Mouse (Mus musculus) 3T3-L1 (cell line): ENCODE measurements around the gene Gm10134.
"Not testable (repeated sequence)": the region's sequence is repeated elsewhere in the genome, so short reads cannot be mapped to it uniquely, and the experiment has no call there.

Source experiments
- DNase-seq: peaks from one replicate; pipeline ENCODE4 v3.0.0-alpha.2; 2015; ENCODE audit warnings: low read depth, low spot score

Gm10134 gene

DNA sequence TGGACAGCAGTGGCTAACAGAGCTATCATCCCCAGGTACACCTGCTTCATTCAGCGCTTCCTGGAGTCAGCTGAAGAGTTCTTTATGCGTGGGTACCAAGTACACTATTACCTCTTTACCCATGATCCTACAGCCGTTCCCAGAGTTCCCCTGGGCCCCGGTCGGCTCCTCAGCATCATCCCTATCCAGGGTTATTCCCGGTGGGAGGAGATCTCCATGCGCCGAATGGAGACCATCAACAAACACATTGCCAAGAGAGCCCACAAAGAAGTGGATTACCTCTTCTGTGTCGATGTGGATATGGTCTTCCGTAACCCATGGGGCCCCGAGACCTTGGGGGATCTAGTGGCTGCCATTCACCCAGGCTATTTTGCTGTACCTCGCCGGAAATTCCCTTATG is 1.2 kb upstream of the Gm10134 start:
- DNase-seq: no peak

DNA sequence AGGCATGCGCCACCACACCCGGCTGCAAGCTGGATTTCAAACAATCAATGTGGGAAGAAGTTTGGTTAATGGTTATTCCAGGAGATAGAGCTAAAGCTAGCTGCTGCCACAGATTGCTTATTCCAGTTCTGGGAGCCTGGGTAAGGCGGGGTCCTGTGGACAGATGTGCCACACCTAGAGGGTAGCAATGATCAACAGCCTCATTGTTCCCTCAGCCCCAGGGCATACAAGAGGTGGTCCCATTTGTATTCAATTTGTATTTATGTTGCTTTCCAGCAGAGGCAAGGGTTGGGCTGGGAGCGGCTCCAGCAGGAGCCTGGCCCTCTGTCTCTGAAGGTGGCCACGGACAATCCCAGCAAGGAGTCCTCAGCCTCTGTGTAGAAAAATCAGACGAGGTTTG is 396 bp downstream of the Gm10134 start:
- DNase-seq: no peak

DNA sequence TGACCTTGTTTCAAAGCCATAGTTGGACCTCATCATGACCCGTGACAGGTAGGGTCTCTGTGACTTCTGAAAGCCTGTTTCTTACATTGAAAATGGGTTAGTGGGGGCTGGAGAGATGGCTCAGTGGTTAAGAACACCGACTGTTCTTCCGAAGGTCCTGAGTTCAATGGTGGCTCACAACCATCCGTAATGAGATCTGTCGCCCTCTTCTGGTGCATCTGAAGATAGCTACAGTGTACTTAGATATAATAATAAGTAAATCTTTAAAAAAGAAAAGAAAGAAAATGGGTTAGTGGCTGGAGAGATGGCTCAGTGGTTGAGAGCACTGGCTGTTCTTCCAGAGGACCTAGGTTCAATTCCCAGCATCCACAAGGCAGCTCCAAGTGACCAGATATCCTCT is 5.7 kb downstream of the Gm10134 start:
- DNase-seq: not testable (repeated sequence)

DNA sequence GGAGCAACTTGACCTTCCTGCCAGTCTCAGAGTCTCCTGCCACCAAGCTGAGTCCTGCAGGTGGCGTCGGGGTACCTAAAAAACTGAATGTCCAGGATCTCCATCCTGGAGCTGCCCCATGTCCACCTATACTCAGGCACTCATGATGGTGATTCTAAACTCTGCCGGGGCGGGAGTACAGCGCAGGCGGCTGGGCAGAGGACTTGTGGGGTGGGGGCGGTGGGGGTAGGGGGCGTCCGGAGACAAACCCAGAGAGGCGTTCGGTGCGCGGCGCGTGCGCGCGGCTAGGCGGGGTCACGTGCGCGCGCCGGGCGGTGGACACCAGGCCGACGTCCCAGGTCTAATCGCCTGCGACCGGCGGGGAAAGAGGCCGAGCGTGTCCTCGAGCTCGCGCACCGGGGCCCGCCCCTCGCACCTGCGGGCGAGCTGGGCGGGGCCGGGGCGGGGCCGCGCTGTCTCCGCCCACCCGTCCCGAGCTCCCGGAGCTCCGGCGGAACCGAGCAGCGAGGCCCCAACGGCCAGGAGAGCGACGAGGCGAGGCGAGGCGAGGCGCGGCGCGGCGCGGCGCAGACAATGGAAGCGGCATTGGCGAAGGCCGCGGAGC is 7.0 kb downstream of the Gm10134 start, which contains the start of gene Ralgds:
TSS of gene Ralgds (plus strand) at position 328 of the 604 bp plus-strand sequence.
- no peak for DNase-seq

DNA sequence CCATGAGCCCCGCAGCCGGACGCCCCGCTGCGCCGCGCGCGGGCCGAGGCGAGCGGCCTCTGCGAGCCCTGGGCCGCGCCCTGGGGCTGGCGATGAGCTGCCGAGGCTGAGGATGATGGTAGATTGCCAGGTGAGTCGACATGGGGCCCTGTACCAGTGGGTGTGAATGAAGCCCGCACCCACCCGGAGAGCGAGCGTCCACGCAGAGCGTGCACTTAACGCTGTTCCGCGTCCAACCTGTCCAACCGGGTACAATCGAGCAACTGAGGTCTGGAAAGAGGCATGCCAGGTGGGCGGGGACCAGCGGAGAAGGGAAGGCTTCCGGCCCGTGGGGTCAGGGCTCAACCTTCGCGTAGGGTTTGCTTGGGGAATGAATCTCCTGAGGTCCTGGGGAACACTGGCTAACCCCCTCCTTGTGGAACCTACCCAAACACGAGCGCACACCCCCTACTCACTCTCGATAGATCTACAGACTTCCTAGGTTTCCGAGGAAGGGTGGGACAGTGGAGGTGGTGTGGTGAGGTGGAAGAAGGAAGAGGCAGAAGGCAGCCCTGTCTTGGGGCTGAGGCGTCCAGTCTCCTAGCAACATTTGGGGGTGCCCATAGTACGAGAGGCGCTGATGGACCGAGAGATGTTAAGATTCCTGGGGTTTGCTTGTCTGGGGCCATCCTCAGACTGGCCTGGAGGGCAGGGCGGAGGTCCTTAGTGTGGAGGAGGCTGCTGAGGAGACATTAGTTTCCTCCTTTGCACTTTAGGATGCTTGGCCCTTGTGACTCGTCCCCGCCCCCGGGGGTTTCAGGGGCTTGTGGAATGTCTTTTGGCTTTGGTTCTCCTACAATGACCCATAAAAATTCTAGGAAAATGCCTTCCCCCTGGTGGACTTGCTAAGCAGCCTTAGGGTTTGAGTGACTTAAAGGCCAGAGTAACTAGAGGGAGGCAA is 7.8 kb downstream of the Gm10134 start:
- no peak for DNase-seq

DNA sequence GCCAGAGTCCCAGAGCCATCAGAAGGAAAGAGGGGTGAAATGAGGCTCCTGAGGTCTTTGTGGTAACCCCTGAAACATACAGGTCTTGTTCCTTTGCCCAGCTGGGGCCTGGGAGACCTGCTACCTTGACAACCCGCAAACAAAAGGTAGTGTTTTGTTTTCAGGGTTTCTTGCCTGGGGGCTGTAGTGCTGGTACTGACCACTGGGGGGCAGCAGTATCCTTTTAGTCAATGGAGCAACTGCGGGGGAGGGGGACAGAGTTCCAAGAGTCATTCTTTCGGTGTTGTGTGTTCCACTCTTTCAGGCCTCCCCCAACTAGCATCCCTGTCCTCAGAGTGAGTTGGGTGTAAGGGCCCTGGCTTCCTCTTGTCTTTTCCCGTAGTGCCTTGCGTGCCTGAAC is 8.6 kb downstream of the Gm10134 start:
- DNase-seq: peak; percentile 85

DNA sequence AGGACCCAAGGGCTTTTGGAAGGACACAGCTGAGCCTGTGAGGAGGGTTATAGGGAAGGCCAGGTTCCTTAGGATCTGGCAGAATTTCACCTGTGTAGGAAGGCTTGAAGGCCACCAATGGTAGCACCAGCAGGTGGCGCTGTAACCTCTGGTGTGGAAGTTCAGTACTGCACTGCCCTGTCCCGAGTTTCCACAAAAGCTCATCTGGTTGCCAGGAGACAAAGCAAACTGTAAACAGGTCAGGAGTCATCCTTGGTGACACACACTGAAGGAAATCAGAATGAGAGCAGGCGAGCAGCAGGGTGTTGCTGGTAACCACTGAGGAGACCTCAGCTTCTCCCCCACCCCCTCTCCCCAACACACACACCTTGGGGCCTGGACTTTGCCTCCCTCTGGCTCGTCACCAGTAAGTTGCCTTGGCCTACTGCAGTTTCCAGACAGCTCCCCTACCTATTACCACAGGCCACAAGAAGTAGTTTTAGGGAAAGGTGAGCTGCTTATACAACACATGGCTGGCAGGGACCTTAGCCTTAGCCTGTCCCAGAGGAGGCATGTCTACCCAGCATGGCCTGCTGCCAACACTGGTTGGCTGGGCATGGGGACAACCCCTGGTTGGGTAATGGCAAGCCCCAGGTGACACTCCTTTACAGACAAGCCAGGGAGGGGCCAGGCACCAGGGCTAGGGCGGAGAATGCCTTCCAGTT is 11.5 kb downstream of the Gm10134 start:
- peak; percentile 97 for DNase-seq

DNA sequence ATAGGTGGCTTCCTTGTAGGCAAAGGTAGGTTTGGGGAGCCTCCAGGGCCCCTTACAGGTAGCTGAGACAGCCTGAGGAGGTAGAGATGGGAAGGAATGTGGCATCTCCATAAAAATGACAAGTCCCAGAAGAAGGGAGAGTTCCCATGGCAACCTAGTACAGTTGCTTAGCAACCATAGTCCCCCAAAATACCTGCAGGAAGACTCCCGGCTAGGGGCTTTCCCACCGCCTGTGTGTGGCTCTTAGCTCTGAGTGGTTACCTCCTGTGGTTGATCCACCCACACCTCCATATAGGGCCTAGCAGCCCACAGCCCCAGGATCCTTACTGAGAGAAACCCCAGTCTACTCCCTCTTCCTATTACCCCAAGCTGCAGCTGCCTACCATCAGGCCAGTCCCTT is 12.3 kb downstream of the Gm10134 start:
- DNase-seq: no peak

DNA sequence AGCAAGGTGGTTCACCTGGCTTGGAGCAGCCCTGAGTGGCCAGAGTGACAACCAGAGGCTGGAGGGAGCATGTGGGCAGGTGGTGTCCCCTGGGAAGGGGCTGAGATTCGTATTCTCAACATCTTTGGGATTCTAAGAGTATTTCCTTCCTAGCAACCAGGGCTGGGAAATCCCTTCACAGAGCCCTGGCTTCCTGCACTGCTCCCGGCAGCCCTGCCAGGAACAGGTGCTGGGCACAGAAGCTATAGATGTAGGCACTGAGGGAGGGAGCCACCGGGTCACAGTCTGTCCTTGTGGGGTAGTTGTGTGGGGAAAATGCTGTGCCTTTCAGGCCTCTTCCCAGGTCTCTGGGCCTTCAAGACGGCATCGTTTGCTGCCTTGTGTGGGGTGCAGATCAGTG is 14.7 kb downstream of the Gm10134 start:
- no peak for DNase-seq

DNA sequence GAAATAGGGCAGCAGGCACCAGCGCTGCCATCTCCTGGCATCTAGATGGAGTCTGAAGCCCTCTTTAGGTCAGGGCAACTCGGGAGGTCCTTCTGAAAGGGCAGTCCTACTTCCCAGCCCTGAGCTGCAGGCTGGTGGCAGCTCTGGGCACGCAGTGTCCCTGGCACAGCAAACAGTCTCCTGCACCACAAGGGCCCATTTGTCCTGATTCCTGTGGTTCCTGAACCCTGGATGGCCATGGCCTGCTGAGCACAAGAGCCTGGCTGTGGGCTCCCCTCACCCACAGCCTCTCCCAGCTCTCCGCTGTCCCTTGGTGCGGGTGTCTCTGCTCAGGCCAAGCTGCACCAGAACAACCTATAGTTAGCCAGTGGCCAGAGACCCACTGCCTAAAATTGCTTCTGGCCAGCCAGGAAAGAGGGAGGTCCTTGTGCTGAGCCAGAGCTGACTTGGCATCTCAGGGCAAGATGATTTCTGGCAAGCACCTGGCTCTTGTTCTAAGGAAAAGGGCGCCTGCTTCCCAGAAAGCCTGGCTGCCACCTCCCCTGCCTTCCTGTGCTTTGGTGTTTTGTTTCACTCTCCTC is 15.8 kb downstream of the Gm10134 start:
- no peak for DNase-seq

DNA sequence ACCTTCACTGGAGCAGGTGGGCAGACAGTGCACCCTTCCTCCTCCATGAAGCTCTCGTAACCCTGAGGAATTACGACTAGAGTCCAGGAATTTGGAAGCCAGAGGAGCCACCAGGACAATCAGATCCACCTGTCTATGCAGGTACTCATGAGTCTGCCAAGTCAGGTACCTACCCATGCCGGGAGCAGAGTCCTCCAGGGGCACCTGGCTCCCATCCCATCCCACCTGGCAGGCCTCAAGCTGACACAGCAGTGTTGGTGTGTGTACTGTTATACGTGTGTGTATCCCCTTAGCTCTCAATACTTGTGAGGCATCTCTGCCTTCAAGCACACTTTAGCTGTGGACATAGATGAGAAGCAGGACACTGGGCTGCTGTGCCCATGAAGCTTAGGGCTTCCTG is 16.3 kb downstream of the Gm10134 start:
- no peak for DNase-seq

DNA sequence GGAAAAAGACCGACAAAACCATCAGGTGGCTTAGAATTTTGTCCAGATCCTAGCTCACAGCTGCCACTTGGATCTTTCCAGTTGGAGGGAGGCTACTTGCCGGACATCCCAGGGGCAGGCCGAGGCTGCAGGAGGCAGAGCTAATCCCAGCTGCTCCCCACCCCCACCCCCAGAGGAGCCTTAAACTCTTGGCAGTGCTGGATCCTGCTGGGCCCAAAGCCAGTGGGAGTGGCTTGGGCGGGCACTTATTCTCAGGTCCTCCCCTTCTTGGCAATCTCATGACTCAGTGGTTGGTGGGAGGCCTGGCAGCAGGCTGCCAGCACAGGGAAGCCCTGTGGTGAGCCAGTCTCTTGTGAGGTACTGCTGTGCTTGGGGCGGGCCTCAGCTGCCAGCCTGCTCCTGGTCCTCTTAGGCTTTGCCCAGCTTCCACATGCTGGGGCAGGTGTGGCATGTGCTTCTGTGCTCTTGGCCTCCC is 17.8 kb downstream of the Gm10134 start:
- peak; percentile 94 for DNase-seq

DNA sequence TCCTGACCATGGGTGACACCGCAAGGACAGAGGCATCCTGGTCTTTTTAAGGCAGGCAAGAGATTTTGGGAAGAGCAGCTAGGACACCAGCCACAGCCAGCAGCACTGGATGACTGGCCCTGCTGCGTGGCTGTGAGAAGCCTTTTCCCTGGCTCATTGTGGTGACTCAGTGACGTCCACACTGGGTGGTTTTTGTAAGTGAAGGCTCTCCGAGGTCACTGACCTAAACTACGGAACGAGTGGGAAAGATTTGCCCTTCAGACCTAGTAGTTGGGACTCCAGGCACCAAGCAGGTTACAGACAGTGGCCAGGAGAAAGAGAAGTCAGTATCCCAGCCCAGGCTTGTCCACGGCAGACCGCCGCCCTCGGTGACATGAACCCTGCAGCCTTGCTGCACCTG is 18.5 kb downstream of the Gm10134 start:
- DNase-seq: peak; percentile 56

DNA sequence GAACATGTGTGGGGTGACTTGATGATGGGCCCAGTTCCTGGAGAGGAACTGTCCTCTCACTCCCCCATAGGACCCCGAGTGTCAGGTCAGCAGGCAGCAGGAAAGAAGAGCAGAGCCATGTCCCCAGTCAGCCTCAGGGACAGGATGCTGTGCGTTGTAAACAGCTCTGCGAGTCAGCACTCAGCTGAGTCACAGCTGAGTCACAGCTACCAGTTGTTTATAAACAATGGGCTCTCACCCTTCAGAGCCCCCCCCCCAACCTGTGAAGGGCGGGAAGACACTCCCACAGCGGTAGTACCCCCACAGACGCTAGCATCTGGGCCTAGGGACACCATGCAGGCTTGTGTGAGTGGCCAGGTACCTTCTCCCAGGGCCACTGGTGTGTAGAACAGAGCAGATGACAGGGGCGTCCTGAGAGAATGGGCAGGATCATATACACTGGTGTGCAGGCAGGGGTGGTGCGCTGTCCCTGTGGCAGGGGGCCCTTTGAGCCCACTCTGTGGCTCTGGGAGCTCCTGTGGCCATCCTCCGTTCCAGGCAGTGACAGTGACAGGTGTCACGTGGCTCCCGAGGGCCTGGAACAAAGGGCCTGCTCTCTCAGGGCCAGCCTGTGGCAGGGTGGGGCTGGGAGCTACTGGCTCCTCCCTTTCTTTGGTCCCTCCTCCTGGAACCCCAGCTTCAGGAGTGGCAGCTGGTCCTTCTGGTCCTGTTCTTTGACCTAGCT is 19.5 kb downstream of the Gm10134 start:
- DNase-seq: peak; percentile 96

DNA sequence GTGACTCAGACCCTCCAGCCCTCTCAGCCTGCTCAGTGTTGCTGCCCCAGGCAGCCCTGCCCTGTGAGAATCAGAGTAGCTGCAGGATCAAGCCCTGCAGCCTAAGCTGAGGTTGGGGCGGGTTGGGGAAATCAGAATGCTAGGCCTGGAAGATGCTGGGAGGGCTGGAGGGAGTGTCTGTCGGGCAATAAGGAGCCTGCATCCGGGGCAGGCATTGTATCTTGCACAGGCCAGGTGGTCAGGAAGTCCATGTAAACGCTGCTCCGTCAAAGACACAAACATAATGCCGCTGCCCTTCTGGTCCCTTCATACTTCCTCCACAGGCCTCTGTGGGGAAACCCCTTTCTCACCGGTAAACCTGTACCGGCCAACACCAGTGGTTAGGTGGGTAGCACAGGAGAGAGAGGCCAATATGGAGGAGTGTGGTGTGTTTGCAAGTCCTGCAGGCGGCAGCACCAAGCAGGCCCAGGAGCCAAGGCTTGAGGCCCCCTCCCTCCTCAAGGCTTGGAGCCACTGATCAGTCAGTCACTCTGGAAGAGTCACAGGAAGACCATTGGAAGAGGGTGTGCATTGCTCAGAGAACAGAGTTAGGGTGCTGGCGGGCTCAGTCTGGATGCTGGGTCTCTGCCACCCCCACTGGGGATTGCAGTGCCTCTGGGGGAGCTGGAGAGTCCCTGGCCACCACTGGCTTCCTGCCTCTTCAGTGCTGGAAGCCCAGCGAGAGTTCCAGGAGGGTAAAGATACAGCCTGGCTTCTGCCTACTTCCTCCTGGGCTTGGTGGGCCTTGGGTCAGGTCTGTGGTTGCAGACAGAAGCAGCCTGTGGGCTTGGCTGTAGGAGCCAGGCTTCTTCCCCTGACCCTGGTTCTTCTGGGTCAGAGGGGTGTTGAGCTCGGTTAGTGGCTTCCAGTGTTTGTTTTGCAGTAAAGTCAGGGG is 20.3 kb downstream of the Gm10134 start:
- peak; percentile 66 for DNase-seq

DNA sequence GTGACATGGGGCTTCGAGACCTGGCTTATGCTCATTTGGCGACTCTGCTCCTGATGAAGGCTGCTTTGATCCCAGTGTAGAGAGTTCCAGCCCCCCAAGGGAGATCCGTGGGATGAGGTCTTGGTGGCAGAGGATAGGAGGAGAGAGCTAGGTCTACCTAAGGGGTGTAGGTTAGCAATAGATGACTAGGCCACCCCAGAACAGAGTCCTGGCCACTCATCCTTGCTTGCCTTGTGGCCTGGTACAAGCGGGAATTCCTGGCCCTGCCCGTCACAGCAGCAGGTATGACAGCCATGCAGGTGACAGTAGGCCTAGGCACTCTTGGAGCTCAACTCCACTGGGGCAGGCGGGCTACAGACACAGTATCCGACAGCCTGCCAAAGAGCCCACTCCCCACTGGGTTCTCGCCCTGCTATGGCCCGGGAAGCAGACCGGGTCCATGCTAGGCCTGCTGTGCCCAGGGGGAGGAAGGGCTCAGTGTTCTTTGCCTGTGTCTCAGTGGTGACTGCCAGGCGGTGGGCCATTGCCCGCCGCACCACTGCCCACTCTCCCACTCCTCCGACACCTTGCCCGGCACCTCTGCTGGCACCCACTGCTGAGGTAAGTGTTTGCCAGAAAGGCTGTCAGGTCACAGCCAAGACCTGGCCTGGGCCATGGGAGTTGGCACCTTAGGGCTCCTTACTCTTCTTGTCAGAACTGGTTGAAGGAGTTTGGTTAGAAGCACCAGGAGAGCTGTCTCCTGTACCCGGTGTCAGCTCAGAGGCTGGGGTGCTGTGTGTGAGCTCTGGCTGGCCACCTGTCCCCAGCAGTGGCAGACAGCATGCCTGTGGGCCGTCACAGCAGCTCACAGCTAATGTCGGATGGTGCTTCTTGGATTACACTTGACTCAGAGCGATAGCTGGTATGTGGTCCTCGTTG is 21.8 kb downstream of the Gm10134 start:
- no peak for DNase-seq

DNA sequence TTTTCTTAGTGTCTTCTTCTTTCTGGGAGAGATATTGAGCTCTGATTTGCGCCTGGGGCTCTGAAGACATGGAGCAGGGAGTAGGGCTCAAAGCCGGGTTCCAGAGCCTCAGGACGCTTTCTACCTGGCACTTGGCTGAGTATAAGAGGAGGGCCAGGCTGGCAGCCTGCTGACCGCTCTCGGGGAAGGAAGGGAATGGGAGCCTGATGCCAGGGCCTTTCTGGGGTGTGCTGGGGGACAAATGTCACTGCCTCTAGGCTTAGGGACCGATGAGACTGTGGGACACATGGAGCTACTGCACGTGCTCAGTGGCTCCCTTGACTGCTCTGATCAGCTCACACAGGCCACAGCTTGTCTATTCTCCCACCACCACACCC is 22.4 kb downstream of the Gm10134 start:
- no peak for DNase-seq

DNA sequence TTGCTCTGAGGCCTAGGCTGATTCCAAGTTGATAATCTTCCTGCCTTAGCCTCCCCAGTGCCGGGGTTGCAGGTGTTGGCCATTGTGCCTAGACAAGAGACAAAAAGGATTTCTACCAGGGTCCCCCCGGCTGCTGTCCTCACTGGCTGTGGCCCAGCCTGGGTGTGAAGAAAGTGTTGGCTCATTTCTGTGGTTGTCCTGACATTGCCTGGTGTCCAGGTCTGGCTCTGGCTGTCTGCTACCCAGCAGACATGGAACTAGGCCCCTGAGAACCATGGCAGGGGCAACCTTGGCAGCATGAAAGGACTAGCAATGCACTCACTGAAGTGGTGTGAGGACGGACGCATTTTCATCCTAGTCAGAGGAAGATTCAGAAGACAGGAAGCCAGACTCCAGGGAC is 24.0 kb downstream of the Gm10134 start:
- DNase-seq: no peak

DNA sequence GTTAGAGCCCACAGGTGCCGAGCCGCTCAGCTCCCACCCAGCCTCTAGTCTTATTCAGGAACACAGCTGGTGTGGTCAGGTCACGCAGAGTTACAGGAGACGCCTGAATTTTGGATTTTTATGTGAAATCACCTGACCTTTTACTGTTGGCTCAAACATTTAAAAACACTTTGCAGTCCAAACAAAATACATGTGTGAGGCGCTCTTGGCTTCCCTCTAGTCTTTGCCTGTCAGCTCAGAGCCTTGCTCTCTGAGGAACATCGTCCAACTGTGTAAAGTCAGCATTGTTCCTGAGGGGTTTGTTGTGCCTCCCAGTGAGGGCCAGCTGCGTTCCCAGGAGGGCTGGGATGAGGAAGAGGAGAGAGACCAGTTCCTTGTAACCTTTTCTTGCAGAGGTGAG is 24.4 kb downstream of the Gm10134 start:
- no peak for DNase-seq
